Mouse (Mus musculus) hindbrain, embryonic 16.5 days (tissue): ENCODE measurements around the gene Lce1k. TPM values are rescaled to one million over a fixed set of nuclear protein-coding genes. Genes with fewer than 3 reads are reported as not detected.
"Not testable (repeated sequence)": the region's sequence is repeated elsewhere in the genome, so short reads cannot be mapped to it uniquely, and the experiment has no call there.

Experiments used
- ATAC-seq: fragments of 200-750 bp; cut with Nextera tagmentation; 2 replicates; pipeline ENCODE4 v1.8.0; 2017; ENCODE audit warnings: moderate TSS enrichment, moderate library complexity
- H3K27ac ChIP-seq: fragments of 300-500 bp; sonication (generic); 2 replicates; pipeline ENCODE4 v1.5.1; 2014; ENCODE audit warnings: low read depth, mild to moderate bottlenecking, control low read depth, low read length, moderate library complexity
- H3K27me3 ChIP-seq: fragments of 300-500 bp; sonication (generic); replicated peaks from 2 replicates; pipeline ENCODE4 v1.6.1; 2014; ENCODE audit warnings: low read length; ENCODE audit not compliant: control insufficient read depth, insufficient read depth
- H3K36me3 ChIP-seq: fragments of 300-500 bp; sonication (generic); 2 replicates; pipeline ENCODE4 v1.6.1; 2014; ENCODE audit warnings: mild to moderate bottlenecking, low read length, moderate library complexity, mixed read lengths; ENCODE audit not compliant: control insufficient read depth, insufficient read depth
- H3K4me1 ChIP-seq: fragments of 300-500 bp; sonication (generic); 2 replicates; pipeline ENCODE4 v1.6.1; 2014; ENCODE audit warnings: low read depth, low read length; ENCODE audit not compliant: control insufficient read depth, insufficient read depth
- H3K4me2 ChIP-seq: fragments of 300-500 bp; sonication (generic); 2 replicates; pipeline ENCODE4 v1.6.1; 2014; ENCODE audit warnings: mild to moderate bottlenecking, low read length, control low read depth, moderate library complexity
- H3K4me3 ChIP-seq: fragments of 300-500 bp; sonication (generic); 2 replicates; pipeline ENCODE4 v1.5.1; 2014; ENCODE audit warnings: mild to moderate bottlenecking, low read length, control low read depth, moderate library complexity
- H3K9ac ChIP-seq: fragments of 300-500 bp; sonication (generic); 2 replicates; pipeline ENCODE4 v1.6.1; 2014; ENCODE audit warnings: low read depth, mild to moderate bottlenecking, control low read depth, low read length, moderate library complexity
- H3K9me3 ChIP-seq: fragments of 300-500 bp; sonication (generic); 2 replicates; pipeline ENCODE4 v1.6.1; 2014; ENCODE audit warnings: mild to moderate bottlenecking, low read length, moderate library complexity; ENCODE audit not compliant: control insufficient read depth
- WGBS: fragments of 180-500 bp; shearing (Covaris S2); extraction: QIAGEN DNeasy Blood & Tissue Kit; methylation state at CpG from one replicate; pipeline ENCODE4 v1.1.7; 2014; 5-methylcytosine and 5-hydroxymethylcytosine counted together
- polyA plus RNA-seq: library from polyadenylated mRNA; unstranded; fragments of >200 nt; fragmentation: Nextera tagmentation; extraction: Ambion mirVana; gene quantifications from 2 replicates; pipeline ENCODE4 v1.2.1, GENCODE M21; 2015

The Lce1k gene
- polyA plus RNA-seq: not detected in 2 replicates

- ATAC-seq: no peak
- H3K27me3 ChIP-seq: no peaks in the 10 kb centered on the region
Measured at GRCm38 (mm10) chr3:92807791-92808190, at the start of gene Lce1k. Gene Lce1k, minus strand, starts transcription at chr3:92807891.

GRCm38 (mm10) chr3:92851186-92851585 is 43.5 kb upstream of the Lce1k start, which contains the start of gene Lce1l:
Gene Lce1l, minus strand, starts transcription at chr3:92851286.
- H3K27ac ChIP-seq: no peak within 1 kb of the TSS
- H3K9me3 ChIP-seq: no peaks in the 10 kb centered on the region
- H3K4me2 ChIP-seq: no peak within 1 kb of the TSS
- H3K36me3 ChIP-seq: no peaks in the 10 kb centered on the region
- H3K9ac ChIP-seq: no peak within 1 kb of the TSS
- H3K4me1 ChIP-seq: no peaks in the 10 kb centered on the region
- no peaks in the 10 kb centered on the region for H3K27me3 ChIP-seq
- H3K4me3 ChIP-seq: no peak within 1 kb of the TSS
- 87% methylated on average over 3 of the region's 3 CpGs for WGBS
- no peak for ATAC-seq

More at GRCm38 (mm10) chr3:92807791-92808190, at the start of gene Lce1k:
- Histone ChIP-seq H3K27ac (no peak within 1 kb of the TSS), H3K4me3 (no peak within 1 kb of the TSS), H3K9me3 (no peaks in the 10 kb centered on the region), H3K36me3 (no peaks in the 10 kb centered on the region), H3K4me1 (no peaks in the 10 kb centered on the region), H3K9ac (no peak within 1 kb of the TSS), H3K4me2 (no peak within 1 kb of the TSS)

- Histone ChIP-seq H3K9me3 (no peaks in the 10 kb centered on the region), H3K27me3 (no peaks in the 10 kb centered on the region), H3K4me1 (no peaks in the 10 kb centered on the region), H3K36me3 (no peaks in the 10 kb centered on the region), H3K4me2 (no peak within 1 kb of the TSS), H3K27ac (no peak within 1 kb of the TSS), H3K9ac (no peak within 1 kb of the TSS), H3K4me3 (no peak within 1 kb of the TSS)
- WGBS: 64% methylated on average over 1 of the region's 1 CpGs
- ATAC-seq: no peak
Measured at GRCm38 (mm10) chr3:92827108-92827507, 19.4 kb upstream of the Lce1k start, which contains the start of gene Kprp. Gene Kprp, minus strand, starts transcription at chr3:92827247.

- no peak overlapping the region for H3K4me2 ChIP-seq
- no peak overlapping the region for H3K9ac ChIP-seq
- H3K4me1 ChIP-seq: no peaks in the 10 kb centered on the region
- no peaks in the 10 kb centered on the region for H3K27me3 ChIP-seq
- no peaks in the 10 kb centered on the region for H3K9me3 ChIP-seq
- H3K4me3 ChIP-seq: no peak overlapping the region
- H3K27ac ChIP-seq: no peak overlapping the region
- 30% methylated on average over 1 of the region's 1 CpGs for WGBS
- no peak for ATAC-seq
- H3K36me3 ChIP-seq: no peaks in the 10 kb centered on the region
Measured at GRCm38 (mm10) chr3:92825808-92826207, 18.1 kb upstream of the Lce1k start.

GRCm38 (mm10) chr3:92816036-92816435 is 8.3 kb upstream of the Lce1k start:
- not testable (repeated sequence) for ATAC-seq, H3K4me1 ChIP-seq, H3K36me3 ChIP-seq, H3K4me3 ChIP-seq, H3K9me3 ChIP-seq, H3K27me3 ChIP-seq, H3K4me2 ChIP-seq, H3K27ac ChIP-seq, H3K9ac ChIP-seq
- 93% methylated on average over 2 of the region's 2 CpGs for WGBS

GRCm38 (mm10) chr3:92815581-92815980 is 7.9 kb upstream of the Lce1k start:
- Histone ChIP-seq H3K36me3 (no peaks in the 10 kb centered on the region), H3K9me3 (no peaks in the 10 kb centered on the region), H3K27me3 (no peaks in the 10 kb centered on the region), H3K4me2 (no peak overlapping the region), H3K4me1 (no peaks in the 10 kb centered on the region), H3K4me3 (no peak overlapping the region), H3K27ac (no peak overlapping the region), H3K9ac (no peak overlapping the region)
- ATAC-seq: no peak
- WGBS: 93% methylated on average over 3 of the region's 3 CpGs

- 82% methylated on average over 1 of the region's 1 CpGs for WGBS
- Histone ChIP-seq H3K4me3 (no peak within 1 kb of the TSS), H3K4me2 (no peak within 1 kb of the TSS), H3K9ac (no peak within 1 kb of the TSS), H3K27me3 (no peaks in the 10 kb centered on the region), H3K9me3 (no peaks in the 10 kb centered on the region), H3K36me3 (no peaks in the 10 kb centered on the region), H3K4me1 (no peaks in the 10 kb centered on the region), H3K27ac (no peak within 1 kb of the TSS)
- ATAC-seq: no peak
Measured at GRCm38 (mm10) chr3:92790414-92790813, 17.3 kb downstream of the Lce1k start, which contains the start of gene Lce1j. Gene Lce1j, minus strand, starts transcription at chr3:92790514.

- no peak within 1 kb of the TSS for H3K9ac ChIP-seq
- ATAC-seq: no peak
- H3K27me3 ChIP-seq: no peaks in the 10 kb centered on the region
- no peaks in the 10 kb centered on the region for H3K4me1 ChIP-seq
- 89% methylated on average over 1 of the region's 1 CpGs for WGBS
- no peak within 1 kb of the TSS for H3K4me3 ChIP-seq
- no peak within 1 kb of the TSS for H3K27ac ChIP-seq
- no peaks in the 10 kb centered on the region for H3K36me3 ChIP-seq
- no peaks in the 10 kb centered on the region for H3K9me3 ChIP-seq
- no peak within 1 kb of the TSS for H3K4me2 ChIP-seq
Measured at GRCm38 (mm10) chr3:92778799-92779198, 28.9 kb downstream of the Lce1k start, which contains the start of gene Lce1i. Gene Lce1i, minus strand, starts transcription at chr3:92778899.

- Histone ChIP-seq H3K4me1 (no peaks in the 10 kb centered on the region), H3K9ac (no peak overlapping the region), H3K36me3 (no peaks in the 10 kb centered on the region), H3K4me2 (no peak overlapping the region), H3K9me3 (no peaks in the 10 kb centered on the region), H3K27ac (no peak overlapping the region), H3K4me3 (no peak overlapping the region), H3K27me3 (no peaks in the 10 kb centered on the region)
- ATAC-seq: no peak
- WGBS: 21% methylated on average over 3 of the region's 3 CpGs
Measured at GRCm38 (mm10) chr3:92771573-92771972, 36.1 kb downstream of the Lce1k start.

GRCm38 (mm10) chr3:92764965-92765364 is 42.7 kb downstream of the Lce1k start, which contains the start of gene Lce1h:
Gene Lce1h, minus strand, starts transcription at chr3:92765065.
- 100% methylated on average over 1 of the region's 1 CpGs for WGBS
- Histone ChIP-seq H3K27ac (no peak within 1 kb of the TSS), H3K36me3 (no peaks in the 10 kb centered on the region), H3K9ac (no peak within 1 kb of the TSS), H3K4me1 (no peaks in the 10 kb centered on the region), H3K4me3 (no peak within 1 kb of the TSS), H3K9me3 (no peaks in the 10 kb centered on the region), H3K4me2 (no peak within 1 kb of the TSS), H3K27me3 (no peaks in the 10 kb centered on the region)
- no peak for ATAC-seq
